Mouse (Mus musculus) myocyte (in vitro differentiated cells): ENCODE results near the gene Hoxd12.

Experiments
- CEBPB ChIP-seq: IDR thresholded peaks from 2 replicates; pipeline ENCODE4 v1.6.1; 2011; ENCODE audit warnings: mild to moderate bottlenecking, moderate library complexity; ENCODE audit not compliant: poor library complexity, insufficient read depth, severe bottlenecking
- MAX ChIP-seq: IDR thresholded peaks from one replicate; pipeline ENCODE4 v1.6.1; 2011; ENCODE audit warnings: low read depth, mild to moderate bottlenecking, control low read depth
- POLR2A ChIP-seq: IDR thresholded peaks from one replicate; pipeline ENCODE4 v1.6.1; 2011; ENCODE audit warnings: low read depth, mild to moderate bottlenecking, control low read depth, moderate library complexity; ENCODE audit not compliant: insufficient read length
- TCF12 ChIP-seq: IDR thresholded peaks from one replicate; pipeline ENCODE4 v1.6.1; 2011; ENCODE audit warnings: mild to moderate bottlenecking, control low read depth; ENCODE audit not compliant: poor library complexity, insufficient read depth, severe bottlenecking

GRCm38 (mm10) chr2:74673835-74674425, 883 bp upstream of the Hoxd12 start:
- TF ChIP-seq POLR2A (no peak), MAX (no peak), CEBPB (no peak), TCF12 (no peak)
